Mouse (Mus musculus): ENCODE measurements around the gene Sntb2.

DNA sequence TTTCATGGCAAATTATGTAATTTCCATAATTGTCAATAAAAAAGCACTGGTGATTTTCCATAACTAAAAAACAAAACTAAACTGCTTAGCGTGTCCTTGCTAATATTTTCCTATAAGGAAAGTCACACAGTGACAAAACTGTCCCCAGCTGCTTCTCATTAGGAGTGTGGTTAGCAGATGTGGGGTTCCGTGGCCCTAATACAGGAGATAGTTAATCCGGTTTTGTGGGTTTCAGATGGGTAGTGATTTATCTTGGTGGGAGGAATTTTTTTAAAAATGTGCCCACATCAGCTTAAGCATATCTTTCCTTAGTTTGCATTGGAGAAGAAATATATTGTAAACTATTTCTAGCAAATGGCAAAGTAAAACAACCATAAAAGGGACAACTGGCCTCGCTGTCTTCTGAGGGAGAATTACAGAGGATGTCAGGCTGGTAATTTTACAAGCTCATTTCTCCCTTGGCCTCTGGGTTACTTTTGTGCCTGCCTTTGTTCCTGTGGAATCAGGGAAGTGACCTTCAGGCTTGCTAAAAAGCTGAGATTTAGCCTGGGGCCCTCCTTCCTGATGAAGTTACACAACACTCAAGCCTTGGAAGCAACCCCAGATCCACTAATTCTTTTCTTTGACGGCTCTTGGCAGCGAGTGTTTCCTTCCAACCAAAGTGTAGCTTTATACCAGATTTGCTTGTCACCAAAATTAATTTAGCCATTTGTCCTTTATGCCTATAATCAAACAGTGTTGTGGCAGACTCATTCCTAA lies 6.2 kb upstream of the Sntb2 start:
- TF ChIP-seq USF1 (IDR thresholded peaks at IDR 0.05; ENCODE audit: low read depth, low read length): no peak
- no peak for TF ChIP-seq POLR2A (IDR thresholded peaks at IDR 0.05; ENCODE audit: low read depth, low read length)
- no peak for TF ChIP-seq UBTF (IDR thresholded peaks at IDR 0.05; ENCODE audit: low read depth, low read length)
- no peak for TF ChIP-seq ZNF384 (IDR thresholded peaks at IDR 0.05; ENCODE audit: low read depth, low read length)
- TF ChIP-seq CTCF (conservative IDR thresholded peaks at IDR 0.05 in 1 of 2, IDR thresholded peaks at IDR 0.05 in 1 of 2; ENCODE audit: low read depth in 2 of 2, low read length in 2 of 2): no peak
- TF ChIP-seq ZMIZ1 (IDR thresholded peaks at IDR 0.05; ENCODE audit: low read depth, low read length): no peak
- TF ChIP-seq EP300 (IDR thresholded peaks at IDR 0.05; ENCODE audit: low read length): peak; percentile 50
- TF ChIP-seq ZC3H11A (IDR thresholded peaks at IDR 0.05; ENCODE audit: low read depth, low read length): no peak
- TF ChIP-seq MEF2A (IDR thresholded peaks at IDR 0.05; ENCODE audit: borderline replicate concordance, low read depth, low read length): no peak

Data from CH12.LX (cell line).